Mouse (Mus musculus) lung, adult 2 months (tissue): ENCODE results near the gene Adat1.

ENCODE experiments used
- CTCF ChIP-seq: fragments of 200-500 bp; IDR thresholded peaks from 2 replicates; pipeline ENCODE4 v1.5.1; 2011; ENCODE audit warnings: mild to moderate bottlenecking, low read length, control low read depth; ENCODE audit not compliant: insufficient read depth
- POLR2A ChIP-seq: fragments of 200-500 bp; IDR thresholded peaks from 2 replicates; pipeline ENCODE4 v1.6.1; 2011; ENCODE audit warnings: low read depth, mild to moderate bottlenecking, control low read depth, low read length, borderline replicate concordance; ENCODE audit errors: extremely low read depth

DNA sequence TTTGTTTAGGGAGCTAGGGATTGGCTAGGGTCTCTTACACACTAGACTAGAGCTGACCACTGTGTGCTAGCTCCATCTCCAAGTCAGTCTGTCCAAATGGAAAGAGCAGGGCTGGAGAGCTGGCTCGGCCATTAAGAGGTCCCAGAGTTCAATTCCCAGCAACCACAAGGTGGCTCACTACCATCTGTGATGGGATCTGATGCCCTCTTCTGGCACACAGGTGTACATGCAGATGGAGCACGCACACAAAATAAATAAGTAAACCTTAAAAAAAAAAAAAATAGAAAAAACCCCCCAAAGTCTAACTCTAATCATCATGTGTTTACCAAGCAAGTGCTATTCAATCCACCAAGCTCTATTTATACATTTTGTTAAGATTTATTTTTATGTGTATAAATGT lies 72.4 kb downstream of the Adat1 start:
- no peak for TF ChIP-seq POLR2A
- TF ChIP-seq CTCF, result 0 out of 2 replicates have a peak, but pooled peaks have one; percentile 13
